Mouse (Mus musculus) left cerebral cortex, adult 2 months (tissue): ENCODE results near the gene Gm973. TPM values are rescaled to one million over a fixed set of nuclear protein-coding genes. Genes with fewer than 3 reads are reported as not detected.

Experiments
- DNase-seq, 2 experiments: peaks; one replicate each; pipeline ENCODE4 v3.0.0; 2021 to 2022; ENCODE audit warnings: low spot score in 2 of 2, mixed read lengths in 1 of 2; ENCODE audit errors: extremely low spot score in 1 of 2
- H3K27ac ChIP-seq: fragments of 200-600 bp; 2 replicates; pipeline ENCODE4 v1.8.1; 2022
- H3K4me3 ChIP-seq: fragments of 200-600 bp; 2 replicates; pipeline ENCODE4 v1.8.1; 2022
- CTCF ChIP-seq: fragments of 200-600 bp; IDR thresholded peaks from 2 replicates; pipeline ENCODE4 v1.8.1; 2022; ENCODE audit warnings: antibody characterized with exemption, mild to moderate bottlenecking, moderate library complexity
- intact Hi-C: fragments of 180-260 bp; cut with DNase I; formaldehyde crosslinking; loops from one replicate; pipeline ENCODE4 v1.15.1; 2025
- long read RNA-seq, 2 experiments: library from polyadenylated mRNA; stranded (forward); transcript quantifications; one replicate each; pipeline ENCODE4 v2.0.0; 2021; ENCODE audit warnings: borderline mapping rate in 2 of 2
- total RNA-seq, 2 experiments: library from RNA; stranded (reverse); gene quantifications; 2 replicates each; pipeline ENCODE4 v1.2.3; 2021

Gene Gm973
- total RNA-seq: 10 to 100 TPM in 1 of 2 experiments, 1 to 10 TPM in 1; 9.1 to 14.9 TPM
- long read RNA-seq, experiment 1, partial matches to known transcripts: 0 of 9 reads
- long read RNA-seq, experiment 1, other reads (novel, unspliced or antisense): 9 of 9 reads
- long read RNA-seq, experiment 2, partial matches to known transcripts: 1 of 10 reads
- long read RNA-seq, experiment 2, other reads (novel, unspliced or antisense): 9 of 10 reads

DNA sequence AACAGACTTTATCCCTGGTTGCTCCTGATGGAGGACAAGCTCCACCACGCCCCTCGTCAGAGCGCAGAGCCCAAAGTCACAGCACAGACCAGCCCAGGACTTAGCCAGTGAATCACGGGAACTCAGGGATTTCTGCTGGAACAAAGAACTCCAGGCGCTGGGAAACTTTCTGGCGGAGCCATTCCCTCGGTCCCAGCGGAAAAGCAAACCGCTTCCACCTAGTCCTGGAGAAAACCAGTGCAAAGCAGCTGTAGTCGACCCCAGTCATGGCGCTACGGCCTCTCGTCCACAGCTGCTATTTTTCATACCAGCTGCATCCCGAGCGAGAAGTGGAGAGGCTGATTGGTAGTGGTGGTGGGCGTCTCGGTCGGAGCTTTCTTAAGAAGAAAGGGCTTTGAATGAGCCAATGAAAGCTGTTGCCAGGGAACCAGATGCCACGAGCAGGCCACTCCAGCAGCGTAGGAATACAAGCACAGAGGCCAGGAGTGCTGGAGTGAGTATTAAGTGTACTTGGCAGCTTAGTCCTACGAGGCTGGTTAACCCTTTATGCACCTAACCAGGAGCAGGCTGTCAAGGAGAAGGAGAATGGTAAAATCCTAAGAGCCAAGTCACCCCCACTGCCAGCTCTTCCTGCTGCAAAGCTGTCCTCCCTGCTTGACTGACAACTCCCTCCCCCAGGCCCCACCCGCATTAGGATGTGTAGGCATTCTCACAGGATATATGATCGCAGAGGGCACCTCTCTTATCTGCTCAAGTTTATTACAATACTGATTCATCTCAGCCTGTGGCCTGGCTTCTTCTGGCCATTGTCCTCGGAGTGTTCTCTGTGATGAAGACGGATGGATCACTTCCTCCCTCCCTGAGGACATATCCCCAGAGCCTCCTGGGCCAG is at the start of gene Gm973:
Gene Gm973 (plus strand): TSS at position 239 of the 892 bp plus-strand sequence.
- TF ChIP-seq CTCF: no peak
- H3K27ac ChIP-seq: peak within 1 kb of the TSS; percentile 80; the same call in 1 of the 2 replicates
- intact Hi-C loops: loop anchor here (2.0 kb wide), 1 partner anchor 31 kb away; no protein-coding TSS in a partner anchor
- H3K4me3 ChIP-seq: peak within 1 kb of the TSS; percentile 39
- peak; percentile 36 to 61 for DNase-seq

DNA sequence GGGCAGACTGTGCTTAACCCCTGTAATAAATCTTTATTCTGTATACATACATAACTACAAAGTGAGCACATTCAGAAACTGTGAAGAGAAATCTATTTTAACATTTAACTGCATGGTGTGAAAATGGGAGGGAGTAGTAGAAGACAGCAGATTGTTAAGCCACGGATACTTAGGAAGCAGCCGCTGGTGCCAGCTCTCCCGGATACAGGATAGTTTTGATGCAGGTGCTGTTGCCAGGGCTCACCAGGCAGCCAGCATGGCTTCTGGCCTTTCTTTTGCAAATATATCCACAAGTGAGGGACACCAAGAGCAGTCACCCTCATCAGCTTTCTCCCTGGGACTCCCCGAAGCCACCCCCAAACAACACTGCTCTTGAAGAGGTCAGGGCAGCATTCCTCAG is 46.9 kb upstream of the Gm973 start:
- DNase-seq: no peak
- TF ChIP-seq CTCF: no peak
- intact Hi-C loops: no loop called here
- H3K27ac ChIP-seq: no peak overlapping the region
- H3K4me3 ChIP-seq: no peak overlapping the region

DNA sequence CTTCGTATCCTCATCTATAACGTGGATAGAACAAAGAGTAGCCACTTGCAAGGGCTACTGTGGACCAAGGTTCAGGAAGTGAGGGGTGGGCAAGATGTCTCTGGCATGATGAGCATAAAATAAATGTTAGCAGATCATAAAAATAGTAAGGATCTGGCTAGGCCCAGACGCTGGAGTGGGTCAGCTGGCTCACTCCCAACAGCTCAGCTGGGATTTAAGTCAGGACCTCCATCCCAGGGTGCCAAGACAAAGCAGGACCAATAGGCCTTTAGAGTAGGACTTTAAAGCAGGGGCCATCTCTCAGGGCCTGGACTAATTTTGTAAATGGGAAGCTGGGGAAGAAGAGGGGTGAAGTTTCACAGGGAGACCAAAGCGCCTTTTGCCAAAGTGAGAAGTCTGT is 45.3 kb upstream of the Gm973 start:
- intact Hi-C loops: no loop called here
- no peak overlapping the region for H3K4me3 ChIP-seq
- no peak for DNase-seq
- H3K27ac ChIP-seq: no peak overlapping the region
- TF ChIP-seq CTCF: no peak

DNA sequence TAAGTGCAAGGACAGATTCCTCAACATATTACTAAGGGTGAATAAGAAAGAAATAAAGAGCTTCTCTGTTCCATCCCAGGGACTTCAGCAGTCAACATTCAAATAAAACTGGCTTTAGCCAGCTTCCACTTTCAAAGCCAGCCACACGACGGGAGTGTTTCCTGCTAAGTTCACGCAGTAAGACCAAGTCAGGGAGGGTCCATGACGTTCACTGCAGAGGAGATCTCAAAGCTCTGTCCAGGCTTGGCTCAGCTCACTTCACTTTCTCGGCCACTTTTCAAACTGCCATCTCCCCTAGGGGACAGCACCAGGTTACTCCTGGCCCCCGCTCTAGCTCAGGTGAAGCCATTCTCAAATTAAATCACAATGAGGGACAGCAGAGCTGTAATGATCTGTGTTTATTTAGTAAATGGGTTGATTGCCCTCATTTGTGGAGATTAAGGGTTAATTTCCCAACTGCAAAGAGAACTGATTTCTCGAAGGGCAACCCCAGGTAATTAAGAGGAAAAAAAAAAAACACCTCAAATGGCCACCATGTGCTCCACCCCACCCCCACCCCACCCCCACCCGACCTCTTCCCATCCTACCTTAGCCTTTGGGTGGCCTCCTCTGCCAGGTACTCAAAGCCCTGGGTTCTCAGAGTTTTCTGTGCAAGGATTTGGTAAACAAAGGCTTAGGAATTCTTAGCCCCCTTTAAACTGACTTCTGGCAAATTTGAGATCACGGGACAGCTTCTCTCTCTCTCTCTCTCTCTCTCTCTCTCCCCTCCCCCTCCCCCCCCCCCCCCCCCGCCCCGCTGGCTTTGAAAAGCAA is 43.5 kb upstream of the Gm973 start:
- no peak for TF ChIP-seq CTCF
- H3K4me3 ChIP-seq: no peak overlapping the region
- DNase-seq: no peak
- no peak overlapping the region for H3K27ac ChIP-seq
- intact Hi-C loops: no loop called here

DNA sequence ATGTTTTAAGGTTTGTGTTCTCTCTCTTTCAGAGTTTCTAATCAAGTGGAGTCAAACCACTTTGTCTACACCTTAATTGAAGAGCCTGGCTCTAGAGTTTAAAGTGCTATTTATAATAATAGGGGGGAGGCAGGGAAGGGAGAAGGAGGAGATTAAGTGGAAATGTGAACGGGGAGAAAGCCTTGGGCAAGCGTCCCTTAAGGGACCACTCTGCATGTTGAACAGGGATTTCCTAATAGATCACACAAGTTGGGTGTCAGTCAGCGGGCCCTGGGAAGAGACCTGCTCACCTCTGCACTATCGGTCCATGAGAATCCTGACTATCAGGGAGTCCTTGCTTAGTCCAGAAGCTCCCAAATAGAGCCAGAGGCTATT is 42.9 kb upstream of the Gm973 start:
- H3K27ac ChIP-seq: no peak overlapping the region
- no peak overlapping the region for H3K4me3 ChIP-seq
- intact Hi-C loops: no loop called here
- DNase-seq: no peak
- no peak for TF ChIP-seq CTCF

DNA sequence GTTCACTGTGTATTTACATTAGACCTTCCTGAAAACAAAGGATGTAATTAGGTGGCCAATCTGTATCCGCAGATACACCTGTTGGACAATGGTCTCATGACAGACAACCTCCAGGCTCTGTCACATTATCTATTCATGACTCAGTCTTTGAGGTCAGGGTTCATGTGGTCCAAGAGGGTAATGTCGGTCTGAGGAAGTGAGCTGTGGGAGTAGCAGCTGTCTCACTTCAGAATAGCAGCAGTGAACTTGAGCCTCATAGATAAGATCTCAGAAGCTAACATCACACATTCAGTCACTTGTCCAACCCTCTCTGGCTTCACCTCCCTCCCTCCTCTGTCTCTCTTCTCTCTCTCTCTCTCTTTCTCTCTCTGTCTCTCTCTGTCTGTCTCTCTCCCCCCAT is 40.4 kb upstream of the Gm973 start:
- intact Hi-C loops: no loop called here
- H3K4me3 ChIP-seq: no peak overlapping the region
- no peak for TF ChIP-seq CTCF
- no peak overlapping the region for H3K27ac ChIP-seq
- no peak for DNase-seq

DNA sequence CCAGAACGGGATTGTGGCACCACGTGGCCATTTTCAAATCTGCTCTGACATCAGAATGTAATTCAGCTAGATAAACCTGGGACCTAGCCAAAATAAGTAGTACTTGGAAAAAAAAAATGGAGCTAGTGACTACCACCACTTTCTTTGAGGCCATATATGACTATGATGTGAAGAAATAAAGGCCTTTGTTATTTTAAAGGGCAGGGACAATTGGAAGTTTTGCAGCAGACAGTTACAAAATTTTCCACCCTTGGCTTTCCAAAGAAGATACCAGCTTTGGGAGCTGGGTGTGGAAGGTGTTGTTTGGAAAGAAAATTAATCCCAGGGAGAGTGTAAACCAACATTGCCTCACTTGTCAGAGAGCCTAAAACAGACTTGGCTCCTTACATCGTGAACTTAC is 37.2 kb upstream of the Gm973 start:
- Histone ChIP-seq H3K4me3 (no peak overlapping the region), H3K27ac (no peak overlapping the region)
- no peak for TF ChIP-seq CTCF
- no peak for DNase-seq
- intact Hi-C loops: no loop called here

DNA sequence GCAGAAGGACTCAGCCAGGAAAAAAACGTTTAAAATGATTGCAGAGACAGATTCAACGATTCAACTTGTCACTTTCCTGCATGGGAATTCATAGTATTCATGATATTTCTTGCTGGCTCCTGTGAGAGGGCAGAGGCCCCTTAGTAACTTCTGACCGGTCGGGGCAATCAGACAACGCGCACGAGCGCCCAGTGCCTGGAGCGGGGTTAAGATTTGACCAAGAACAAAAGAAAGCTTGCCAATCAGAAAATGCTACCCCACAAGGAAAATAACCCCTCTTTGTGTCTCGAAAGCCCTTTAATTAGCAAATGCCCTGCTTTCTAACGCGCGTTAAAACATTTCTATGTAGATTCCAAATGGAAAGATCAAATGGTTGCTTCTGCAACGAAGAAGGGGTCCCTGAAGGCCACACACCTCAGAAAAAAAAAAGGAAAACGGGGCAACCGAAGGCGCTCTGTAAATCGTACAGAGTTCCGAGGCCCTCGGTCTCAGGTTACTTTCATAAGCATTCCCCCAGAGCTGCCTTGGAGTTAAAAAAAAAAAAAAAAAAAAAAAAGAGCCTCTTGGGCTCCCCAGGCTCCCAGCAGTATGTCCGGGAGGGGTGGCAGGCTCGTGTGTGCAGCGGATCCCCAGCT is 35.1 kb upstream of the Gm973 start:
- Histone ChIP-seq H3K4me3 (peak overlapping the region; percentile 60), H3K27ac (peak overlapping the region; percentile 50; the same call in 1 of the 2 replicates)
- no peak for DNase-seq
- TF ChIP-seq CTCF: no peak
- intact Hi-C loops: loop anchor here (5.0 kb wide), 1 partner anchor 141 kb away; no protein-coding TSS in a partner anchor

DNA sequence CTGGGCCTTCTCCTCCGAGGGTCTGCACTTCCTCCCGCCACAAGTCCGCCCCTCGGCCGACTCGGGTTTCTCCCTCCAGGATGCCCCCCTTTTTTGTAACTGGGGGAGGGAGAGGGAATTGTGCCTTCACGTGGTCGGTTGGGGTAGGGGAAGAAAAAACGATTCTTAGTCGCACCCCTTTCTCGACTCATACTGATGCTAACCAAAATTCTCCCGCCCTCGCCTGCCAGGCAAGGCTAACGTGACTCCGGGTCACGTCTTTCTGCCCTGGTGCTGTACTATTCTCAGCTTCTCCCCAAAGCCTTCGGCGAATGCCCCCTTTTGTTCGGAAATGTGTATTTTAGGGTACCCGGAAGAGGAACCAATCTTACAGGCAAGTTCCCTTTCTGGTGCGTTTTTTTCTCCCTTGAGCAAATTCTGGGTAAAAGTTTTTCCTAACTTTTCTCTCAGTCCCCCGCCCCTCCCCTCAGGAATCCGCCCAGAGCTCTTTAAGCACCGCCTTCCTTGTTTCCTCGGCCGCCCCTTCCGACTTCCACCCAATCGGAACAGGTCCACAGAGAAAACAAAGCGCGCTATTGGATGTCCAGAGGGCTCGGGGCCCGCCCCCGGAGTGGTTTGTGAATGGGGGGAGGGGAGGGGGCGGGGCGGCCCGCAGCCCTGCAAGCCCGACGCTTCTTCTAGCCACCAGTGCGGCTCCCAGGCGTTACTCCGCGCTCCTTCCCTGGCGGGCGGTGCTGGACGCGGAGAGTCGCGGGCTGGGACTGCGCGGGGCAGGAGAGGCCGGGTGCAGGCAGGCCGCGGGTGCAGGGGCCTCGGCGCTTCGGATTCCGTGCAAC is 34.4 kb upstream of the Gm973 start:
- peak; percentile 72 to 87 for DNase-seq
- no peak; the same call in 1 of the 2 replicates for TF ChIP-seq CTCF
- intact Hi-C loops: loop anchor here (2.0 to 5.0 kb wide), 3 partner anchors 103 to 165 kb away; no protein-coding TSS in a partner anchor
- Histone ChIP-seq H3K4me3 (peak overlapping the region; percentile 60), H3K27ac (peak overlapping the region; percentile 50)

DNA sequence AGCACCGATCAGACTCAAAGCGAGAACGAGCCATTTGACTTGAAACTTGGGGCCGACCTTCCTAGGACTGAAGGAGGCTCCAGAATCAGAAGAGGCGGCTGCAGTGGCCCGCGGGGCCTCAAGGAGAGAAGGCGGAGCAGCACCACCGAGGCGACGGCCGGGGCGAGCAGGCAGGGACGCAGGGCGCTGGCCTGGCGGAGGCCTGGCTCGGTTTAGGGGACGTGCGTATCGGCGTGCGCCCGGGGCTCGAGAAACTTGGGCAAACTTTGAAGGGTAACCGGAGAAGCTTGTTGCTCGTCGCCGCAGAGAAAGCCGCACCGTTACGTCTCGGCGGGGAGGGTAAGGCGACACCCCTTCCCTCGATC is 33.8 kb upstream of the Gm973 start, which contains the start of gene Fzd7:
Gene Fzd7 (plus strand): TSS at position 94 of the 365 bp plus-strand sequence.
- Histone ChIP-seq H3K27ac (peak within 1 kb of the TSS; percentile 50), H3K4me3 (peak within 1 kb of the TSS; percentile 60)
- intact Hi-C loops: loop anchor here (2.0 to 5.0 kb wide), 3 partner anchors 102 to 166 kb away; no protein-coding TSS in a partner anchor
- no peak; the same call in 1 of the 2 replicates for TF ChIP-seq CTCF
- DNase-seq: no peak
